Mouse (Mus musculus) common myeloid progenitor, adult 5-6 weeks (primary cell): ENCODE results near the gene Nfix. TPM values are rescaled to one million over a fixed set of nuclear protein-coding genes. Genes with fewer than 3 reads are reported as not detected.
"Not testable (repeated sequence)": the region's sequence is repeated elsewhere in the genome, so short reads cannot be mapped to it uniquely, and the experiment has no call there.

Experiments
- ATAC-seq: replicated peaks from 2 replicates; pipeline ENCODE4 v1.8.0; 2016; ENCODE audit warnings: low read depth, mild to moderate bottlenecking, moderate TSS enrichment, inconsistent platforms; ENCODE audit not compliant: poor library complexity, severe bottlenecking
- total RNA-seq: library from RNA; stranded (forward); fragments of 200-1000, 187-1606 nt; gene quantifications from 2 replicates; pipeline ENCODE4 v1.2.3, GENCODE M21; 2017

Nfix gene
- total RNA-seq, 1 experiment from 2014 or later: 15.5 TPM

DNA sequence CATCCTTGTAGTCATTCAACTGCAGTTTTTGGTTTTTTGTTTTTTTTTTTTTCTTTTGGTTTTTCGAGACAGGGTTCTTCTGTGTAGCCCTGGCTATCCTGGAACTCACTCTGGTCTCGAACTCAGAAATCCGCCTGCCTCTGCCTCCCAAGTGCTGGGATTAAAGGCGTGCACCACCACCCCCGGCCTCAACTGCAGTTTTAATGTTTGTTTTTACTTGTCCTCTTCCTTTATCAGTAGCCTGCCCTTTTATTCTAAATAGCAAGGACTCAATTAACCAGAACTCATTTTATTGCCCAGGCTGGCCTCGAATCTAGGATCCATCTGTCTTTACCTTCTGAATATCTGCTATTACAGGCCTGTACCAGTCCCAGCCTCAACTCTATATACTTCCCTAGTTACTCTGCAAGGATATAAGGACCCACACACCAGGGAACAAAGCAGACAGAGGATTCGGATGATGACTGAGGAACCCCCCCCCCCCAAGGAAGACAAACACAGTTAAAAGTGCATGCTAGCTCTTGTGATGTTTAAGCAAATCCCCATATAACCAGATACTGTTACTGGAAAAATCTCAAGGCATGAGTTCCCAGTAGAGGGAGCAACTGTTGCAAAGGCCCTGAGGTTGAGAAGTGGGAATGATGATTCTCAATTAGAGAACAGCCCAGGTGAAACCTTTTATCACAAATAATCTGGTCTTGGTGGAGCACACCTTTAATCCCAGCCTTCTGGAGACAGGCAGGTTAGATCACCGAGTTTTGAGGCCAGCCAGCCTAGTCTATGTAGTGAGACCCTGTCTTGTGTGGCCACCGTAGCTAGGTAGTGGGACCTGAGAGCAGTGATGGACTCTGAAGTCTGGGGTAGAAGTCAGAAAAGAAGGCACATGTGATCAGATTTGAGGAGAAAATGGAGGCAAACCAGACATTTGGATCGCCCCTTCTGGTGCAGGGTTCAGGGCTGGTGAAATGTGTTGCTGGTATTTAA lies 32.9 kb upstream of the Nfix start:
- ATAC-seq: no peak

DNA sequence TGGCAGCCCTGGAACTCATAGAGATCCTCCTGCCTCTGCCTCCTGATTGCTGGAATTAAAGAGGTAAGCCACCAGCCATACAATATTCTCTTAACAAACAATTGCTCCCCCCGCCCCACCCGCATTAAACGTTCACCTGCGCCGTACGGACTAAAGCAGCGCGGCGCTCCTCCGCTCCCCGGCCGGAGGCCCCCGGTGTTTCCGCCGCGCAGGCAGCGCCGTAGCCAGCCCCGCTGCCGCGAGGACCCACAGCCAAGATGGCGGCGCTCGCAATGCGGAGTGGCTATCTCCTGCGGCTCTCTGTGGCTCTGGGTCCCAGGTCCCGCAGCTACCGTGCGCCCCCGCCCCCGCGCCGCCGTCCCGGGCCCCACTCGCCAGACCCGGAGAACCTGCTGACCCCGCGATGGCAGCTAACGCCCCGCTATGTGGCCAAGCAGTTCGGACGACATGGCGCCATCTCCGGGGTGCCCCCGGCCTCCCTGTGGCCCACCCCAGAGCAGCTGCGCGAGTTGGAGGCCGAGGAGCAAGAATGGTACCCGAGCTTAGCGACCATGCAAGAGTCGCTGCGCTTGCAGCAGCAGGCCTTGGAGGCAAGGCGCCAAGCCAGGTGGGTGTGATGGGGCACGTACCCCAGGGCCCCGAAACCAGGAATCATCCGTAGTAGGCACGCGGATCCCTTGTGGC lies 32.0 kb upstream of the Nfix start:
- ATAC-seq: peak; percentile 76

DNA sequence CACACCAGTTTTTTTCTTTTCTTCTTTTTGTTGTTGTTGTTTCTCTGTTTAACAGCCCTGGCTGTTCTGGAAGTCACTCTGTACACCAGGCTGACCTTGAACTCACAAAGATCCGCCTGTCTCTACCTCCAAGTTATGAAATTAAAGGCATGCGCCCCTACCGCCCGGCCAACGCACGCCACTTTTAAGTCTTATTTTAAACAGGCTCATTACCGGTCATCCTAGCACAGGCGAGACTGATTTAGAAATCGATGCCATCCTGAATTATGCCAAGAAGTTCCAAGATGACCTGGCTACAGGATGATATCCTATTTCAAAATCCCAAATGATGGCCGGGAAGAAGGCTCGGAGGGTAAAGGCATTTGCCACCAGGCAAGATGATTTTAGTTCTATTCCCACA lies 31.3 kb upstream of the Nfix start, which contains the start of gene Gadd45gip1:
Gene Gadd45gip1, plus strand, starts transcription at position 33 of the 400 bp plus-strand sequence.
- peak; percentile 71 for ATAC-seq

DNA sequence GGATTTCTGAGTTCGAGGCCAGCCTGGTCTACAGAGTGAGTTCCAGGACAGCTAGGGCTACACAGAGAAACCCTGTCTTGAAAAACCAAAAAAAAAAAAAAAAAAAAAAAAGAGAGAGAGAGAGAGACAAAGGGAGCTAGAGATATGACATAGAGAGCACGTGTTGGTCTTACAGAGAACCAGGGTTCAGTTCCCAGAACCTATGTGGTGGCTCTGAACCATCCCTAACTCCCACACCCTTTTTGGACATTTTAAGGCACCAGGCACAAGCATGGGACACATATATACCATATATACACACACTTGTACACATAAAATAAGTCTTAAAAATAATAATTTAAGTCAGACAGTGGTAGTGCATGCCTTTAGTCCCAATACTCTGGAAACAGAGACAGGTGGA lies 26.4 kb upstream of the Nfix start:
- not testable (repeated sequence) for ATAC-seq

DNA sequence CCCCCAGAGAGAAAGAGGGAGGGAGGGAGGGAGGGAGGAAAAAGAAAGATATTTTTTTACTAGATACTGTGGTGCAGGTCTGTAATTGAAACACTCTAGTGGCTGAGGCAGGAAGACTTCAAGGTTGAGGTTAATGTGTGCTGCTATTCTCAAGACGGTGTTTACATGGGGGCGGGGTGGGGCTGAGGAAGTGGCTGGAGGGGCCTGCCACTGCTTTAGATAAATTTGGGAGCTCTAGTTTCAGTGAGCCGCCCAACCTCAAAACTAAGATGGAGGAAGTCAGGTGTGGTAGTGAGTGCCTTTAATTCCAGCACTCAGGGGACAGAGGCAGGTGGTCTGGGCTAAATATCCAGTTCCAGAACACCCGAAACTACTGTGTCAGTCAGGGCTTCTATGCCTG lies 25.5 kb upstream of the Nfix start:
- peak; percentile 65 for ATAC-seq

DNA sequence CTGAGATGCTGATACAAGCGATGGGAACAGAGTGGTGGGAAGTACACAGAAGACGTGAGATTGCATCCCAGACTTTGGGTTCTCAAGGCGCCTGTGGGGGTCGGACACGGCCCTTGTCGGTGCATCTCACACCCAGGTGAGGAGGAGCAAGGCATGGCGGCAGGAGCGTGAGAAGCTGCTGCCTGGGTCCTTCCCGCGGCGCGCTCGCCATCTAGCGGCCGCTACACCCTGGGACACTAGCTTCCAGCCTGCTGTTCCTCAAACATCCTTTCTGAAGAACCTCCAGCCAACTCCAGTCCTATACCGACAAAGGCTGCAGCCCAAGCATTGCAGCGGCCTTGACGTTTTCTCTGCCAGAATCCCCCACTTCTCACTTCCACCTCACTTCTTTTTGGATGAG lies 23.5 kb upstream of the Nfix start:
- ATAC-seq: peak; percentile 94

DNA sequence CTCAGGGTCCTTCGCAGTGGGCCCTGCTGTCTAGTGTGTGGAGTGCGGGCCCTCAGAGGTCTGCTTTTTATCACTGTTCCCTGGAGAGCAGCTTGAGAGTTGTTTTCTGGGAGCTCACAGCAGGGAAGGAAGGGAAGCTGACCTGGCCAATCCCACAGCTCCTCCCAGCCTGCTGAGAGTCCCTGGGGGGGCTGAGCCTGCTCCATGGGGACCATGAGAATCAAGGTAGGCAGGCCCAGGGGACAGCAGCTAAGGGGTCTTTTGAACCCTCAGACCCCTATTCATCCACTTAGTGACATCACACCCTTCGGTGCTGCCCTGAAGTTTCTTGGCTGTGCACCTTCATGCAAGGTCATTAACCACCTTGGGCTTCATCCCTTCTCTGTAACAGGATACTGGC lies 22.6 kb upstream of the Nfix start, which contains the start of gene Dand5:
Gene Dand5, minus strand, starts transcription at position 101 of the 400 bp plus-strand sequence.
- no peak for ATAC-seq

DNA sequence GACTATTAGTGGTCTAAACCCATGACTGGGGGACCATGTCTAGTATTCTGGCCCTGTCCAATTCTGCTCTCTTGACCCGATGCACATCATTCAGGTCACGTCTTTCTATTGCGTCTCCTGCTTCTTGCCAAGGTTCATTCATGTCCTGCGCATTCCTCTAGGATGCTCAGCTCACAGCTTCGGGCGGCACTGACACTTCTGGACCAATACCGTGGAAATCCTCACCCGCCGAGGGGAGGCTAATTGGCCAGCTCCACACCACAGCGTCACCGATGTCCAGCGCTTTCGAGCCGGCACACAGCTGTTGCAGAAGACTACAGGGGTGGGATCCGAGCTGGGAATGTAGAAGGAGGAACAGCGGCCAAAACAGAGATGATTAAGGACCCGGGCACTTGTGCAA lies 16.0 kb upstream of the Nfix start:
- no peak for ATAC-seq

DNA sequence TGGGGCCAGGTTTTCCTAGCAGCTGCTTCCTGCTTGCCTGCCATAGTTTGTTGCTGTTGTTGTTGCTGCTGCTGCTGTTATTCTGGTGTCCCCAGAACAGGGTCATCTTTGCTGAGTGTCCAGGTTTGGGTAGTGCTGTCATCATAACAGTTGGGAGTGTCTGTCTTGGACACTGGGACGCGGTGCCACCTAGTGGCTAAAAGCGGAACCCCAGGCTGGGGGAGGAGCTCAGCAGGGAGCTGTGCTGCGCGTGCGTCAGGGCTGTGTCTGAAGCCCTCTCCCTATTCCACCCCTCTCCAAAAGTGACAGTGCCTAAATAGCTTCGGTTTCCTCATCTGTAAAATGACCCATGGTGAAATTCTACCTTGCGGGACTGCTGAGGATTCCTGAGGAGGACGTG lies 15.4 kb upstream of the Nfix start:
- peak; percentile 84 for ATAC-seq

DNA sequence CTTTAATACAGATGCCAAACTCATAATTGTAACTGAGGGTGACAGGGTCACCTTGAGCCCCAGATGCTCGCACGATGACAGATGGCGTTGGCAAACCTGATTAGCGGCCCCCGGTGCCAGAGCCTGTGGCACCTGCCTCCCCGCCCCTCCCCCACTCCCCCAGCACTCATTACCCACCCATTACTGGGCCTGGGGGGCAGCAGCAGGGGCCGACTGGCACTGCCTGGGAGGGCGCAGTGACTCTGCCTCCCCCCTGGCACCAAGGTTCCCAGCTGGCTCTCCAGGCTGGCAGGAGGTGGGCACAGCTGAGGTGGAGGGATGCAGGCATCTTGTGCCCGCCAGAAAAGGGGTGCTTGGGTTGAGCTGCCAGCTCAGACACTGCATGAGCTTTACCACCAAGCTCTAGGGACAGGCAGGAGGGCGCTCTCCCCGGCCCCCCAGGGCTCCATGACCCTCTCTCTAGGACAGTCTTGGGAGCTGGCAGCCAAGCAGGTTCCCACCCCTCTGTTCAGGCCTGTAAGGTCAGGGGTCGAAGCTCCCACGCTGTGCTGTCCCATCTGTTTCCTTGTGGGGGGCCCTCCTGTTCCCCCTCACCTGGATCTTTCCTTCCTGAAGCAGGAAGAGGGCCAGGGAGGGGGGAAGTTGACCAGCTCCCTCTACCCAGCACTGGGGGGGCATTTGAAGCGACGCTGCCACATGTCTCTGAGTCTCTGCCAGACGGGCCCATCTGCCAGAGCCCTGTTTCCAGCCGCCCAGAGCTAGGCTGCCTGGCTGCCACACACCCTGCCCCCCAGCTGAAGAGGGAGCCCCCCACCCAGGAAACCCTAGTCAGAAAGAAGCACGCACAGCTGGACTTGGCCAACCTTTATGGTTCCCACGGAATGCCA lies 14.7 kb upstream of the Nfix start:
- ATAC-seq: no peak

DNA sequence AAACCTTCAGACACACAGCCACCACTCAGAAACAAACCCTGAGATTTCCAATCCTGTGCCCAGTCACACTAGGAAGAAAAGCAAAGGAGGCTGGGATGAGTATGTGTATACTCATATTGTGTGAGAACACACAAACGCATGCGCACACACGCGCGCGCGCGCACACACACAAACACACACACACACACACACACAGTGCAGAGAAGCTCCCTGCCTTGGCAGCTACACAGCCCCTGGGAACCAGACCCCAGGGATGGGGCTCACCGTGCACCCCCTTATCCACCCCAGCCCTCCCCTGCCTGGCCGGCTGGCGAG lies 14.1 kb upstream of the Nfix start:
- ATAC-seq: no peak

DNA sequence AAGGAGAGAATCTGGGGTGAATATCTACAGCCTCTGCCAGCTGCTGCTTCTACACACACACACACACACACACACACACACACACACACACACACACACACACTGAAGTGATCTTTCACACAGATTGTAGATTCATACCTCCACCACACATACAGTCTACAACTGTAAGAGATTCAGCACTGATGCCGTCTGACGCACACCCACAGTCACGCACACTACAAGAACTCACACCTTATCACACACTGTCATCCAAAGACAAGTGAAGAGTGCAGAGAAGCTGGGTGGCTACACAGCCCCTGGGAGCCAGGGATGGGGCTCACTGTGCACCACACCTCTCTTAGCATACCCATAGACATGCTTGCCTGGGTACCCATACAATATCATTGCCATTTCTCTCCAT lies 13.7 kb upstream of the Nfix start:
- no peak for ATAC-seq

DNA sequence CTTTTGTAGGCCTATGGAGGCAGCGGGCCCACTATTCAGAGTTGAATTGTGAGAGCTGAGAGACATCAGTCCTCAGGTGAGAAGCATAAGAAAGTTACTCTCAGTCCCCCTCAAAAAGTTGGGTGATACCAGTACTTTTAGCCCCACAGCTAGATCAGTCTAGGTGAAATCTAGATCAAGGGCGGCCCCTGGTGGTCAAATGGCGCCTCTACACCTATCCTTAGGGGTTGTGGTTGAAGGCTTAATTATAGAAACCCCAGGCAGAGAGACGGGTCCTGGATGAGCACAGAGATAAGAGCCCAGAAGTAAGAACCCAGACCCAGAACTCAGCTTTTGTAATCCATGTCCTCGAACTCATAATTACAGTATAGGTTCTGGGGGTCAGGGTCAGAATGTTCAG lies 12.9 kb upstream of the Nfix start:
- peak; percentile 63 for ATAC-seq

DNA sequence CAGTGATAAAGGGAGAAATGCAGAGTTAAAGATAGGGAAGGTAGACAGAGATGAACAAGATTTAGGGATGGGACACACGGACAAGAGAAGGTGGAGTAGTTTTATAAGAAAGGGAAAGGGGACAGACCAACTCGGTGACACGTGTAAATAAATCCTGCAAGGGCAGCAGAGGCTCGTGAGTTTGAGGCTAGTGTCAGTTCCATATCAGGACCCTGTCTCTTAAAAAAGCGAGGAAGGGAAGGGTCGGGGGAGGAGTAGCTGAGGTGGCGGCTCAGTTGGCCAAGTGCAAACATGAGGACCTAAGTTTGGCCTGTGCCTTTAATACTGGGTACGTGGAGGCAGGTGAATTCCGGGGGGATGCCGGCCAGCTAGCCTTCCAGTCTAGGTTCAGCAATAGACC lies 11.2 kb upstream of the Nfix start:
- no peak for ATAC-seq

DNA sequence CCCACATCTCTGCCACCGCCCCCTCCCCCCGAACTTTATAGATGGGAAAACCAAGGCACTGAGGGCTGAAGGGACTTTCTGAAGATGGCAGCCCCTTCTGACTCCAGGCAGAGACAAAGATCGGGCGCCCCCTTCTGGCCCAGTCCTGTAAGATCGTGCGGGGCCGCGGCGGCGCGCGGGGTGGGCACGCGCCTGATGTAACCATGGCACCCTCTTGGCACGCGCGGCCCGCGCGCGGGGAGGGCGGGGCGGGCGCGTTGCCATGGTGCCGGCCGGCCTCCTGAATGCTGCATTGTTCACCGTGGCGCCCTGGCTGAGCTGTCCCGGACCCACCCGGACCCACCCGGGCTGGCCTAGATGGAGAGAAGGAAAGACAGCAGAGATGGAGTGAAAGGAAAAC lies 10.8 kb upstream of the Nfix start:
- ATAC-seq: peak; percentile 64

DNA sequence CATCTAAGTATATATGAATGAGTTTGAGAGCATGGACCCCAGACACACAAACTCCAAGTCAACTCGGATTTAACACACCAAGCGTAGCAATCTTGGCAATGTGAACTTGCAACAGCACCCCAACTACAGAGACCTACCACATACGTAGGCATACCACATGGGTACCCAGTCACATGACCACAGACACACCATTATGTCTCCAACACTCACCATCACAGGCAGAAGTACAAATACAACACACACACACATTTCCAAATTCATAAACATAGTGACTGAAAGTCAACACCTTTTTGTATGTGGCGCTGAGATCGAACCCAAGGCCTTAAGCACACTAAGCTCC lies 9.8 kb upstream of the Nfix start:
- no peak for ATAC-seq

DNA sequence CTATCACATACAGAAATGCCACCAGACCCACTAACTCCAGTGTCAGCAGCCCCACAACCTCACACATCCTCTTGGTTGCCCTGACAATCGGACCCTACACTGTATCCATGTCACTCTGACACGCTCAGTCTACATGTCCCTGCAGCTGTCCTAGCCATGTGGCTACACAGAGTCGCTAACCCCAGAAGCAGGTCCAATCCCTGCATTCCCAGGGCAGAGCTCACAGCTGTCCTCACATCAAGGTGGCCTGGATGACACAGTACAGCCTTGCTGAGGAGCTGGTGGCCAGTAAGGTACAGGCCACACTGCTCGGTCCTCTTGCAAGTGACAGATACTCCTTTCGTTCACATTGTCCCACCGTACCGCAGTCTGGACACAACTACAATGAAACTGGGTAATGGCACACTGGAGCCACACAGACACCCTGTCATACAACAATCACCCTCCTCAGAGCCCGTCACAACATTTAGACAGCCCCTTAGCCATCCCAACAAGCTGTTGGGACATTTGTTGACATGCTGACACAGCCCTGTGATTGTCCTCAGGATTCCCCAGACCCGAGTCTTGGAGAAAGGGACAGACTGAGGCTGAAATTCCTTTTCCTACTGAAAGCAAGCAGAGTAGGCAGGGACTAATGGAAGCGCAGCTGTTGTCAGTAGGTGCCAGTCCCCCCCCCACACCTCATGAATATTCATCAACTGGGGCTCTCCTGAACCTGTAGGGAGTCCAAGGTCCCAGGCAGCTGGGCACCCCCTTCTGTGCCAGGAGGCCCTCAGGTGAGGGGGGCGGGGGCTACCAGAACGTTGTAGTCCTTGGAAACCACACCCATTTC lies 9.2 kb upstream of the Nfix start:
- no peak for ATAC-seq

DNA sequence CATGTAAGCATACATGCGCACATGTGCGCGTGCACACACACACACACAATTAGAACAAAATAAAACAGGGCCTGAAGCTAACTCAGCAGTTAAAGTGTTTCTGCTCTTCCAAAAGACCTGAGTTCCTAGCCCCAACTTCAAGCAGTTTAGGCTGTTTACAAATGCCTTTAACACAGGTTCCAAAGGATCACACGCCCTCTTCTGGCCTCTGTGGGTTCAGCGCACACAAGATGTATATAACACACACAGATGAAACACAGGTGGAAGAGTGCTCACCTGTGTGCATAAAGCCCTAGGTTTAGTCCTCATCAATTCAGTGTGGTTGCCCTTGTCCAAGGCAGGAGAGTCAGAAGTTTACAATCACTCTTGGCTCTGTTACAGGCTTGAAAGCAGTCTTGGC lies 5.9 kb upstream of the Nfix start:
- no peak for ATAC-seq

DNA sequence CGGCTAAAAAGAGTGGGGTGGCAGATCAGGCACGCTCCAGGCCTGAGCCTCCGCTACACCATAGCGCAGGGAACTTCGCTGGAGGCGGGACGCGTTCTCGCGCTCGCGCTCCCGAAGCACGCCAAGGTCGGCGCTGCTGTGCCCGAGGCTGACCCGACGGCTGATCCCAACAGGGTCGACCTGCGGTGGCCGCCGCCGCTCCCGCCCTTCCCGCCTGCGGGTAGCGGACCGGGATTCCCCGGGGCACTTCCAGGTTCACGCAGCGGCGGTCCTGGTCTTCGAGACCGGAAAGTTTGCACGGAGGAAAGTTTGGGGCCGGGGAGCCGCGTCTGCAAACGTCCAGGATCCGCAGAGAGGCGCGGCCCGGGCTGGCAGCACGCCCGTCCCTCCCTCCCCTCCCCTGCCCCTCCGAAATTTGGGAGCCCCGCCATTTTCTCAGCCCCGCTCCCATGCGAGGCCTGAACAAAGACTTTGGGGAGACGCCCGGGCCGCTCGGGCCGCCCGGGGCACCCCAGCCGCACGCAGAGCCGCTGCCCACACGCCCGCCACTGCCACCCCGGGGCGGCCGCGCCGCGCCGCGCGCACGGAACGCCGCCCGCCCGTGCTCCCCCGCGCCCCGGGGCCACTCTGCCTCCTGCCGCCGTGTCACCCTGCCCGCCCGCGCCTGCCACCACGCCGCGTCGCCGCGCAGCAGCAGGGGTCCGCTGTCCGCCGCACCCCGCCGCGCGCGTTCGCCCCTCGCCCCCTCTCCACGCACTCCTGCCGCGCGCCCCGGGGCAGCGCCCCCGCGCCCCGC lies 810 bp downstream of the Nfix start:
- ATAC-seq: peak; percentile 54
